ENCODE assay signal across 11 mouse cellular contexts in genomic region chr2:178128594-178128993, GRCm38 (mm10). TPM values are rescaled to one million over a fixed set of nuclear protein-coding genes. Genes with fewer than 3 reads are reported as not detected.
DNase-seq lines count a peak whose midpoint lies in the region; ATAC-seq and TF ChIP-seq lines count a peak whose summit lies in the region.
"Had no signal": no experiment of that assay in that cellular context is flagged by ENCODE, and none has a peak within 500 bp of the region (broad histone marks: within the 10 kb centered on the region; RNA-seq: fewer than 3 reads in every experiment).

No protein-coding gene starts in this region.

- no peak overlapping the region for H3K9ac ChIP-seq in heart, postnatal 0 days (replicated peaks; ENCODE audit: low read depth, low read length)
- H3K9ac ChIP-seq in lung, embryonic 15.5 days, result no peak overlapping the region
- no peak overlapping the region for H3K9ac ChIP-seq in limb, embryonic 11.5 days (ENCODE audit: low read length)
- H3K9ac ChIP-seq: heart, embryonic 15.5 days had no signal

- intact Hi-C loops in heart, postnatal 25 days (cut with DNase I), result no loop called here

- H3K4me1 ChIP-seq in heart, postnatal 0 days (ENCODE audit: control insufficient read depth, insufficient read depth), result peaks cover 7% of the 10 kb centered on the region; the same call in 1 of the 2 replicates
- H3K4me1 ChIP-seq in lung, embryonic 15.5 days, result no peaks in the 10 kb centered on the region
- no peaks in the 10 kb centered on the region for H3K4me1 ChIP-seq in limb, embryonic 11.5 days (ENCODE audit: control insufficient read depth, insufficient read depth, low read length)

- H3K4me2 ChIP-seq in heart, postnatal 0 days (ENCODE audit: low read depth, low read length), result no peak overlapping the region
- H3K4me2 ChIP-seq in lung, embryonic 15.5 days, result no peak overlapping the region
- H3K4me2 ChIP-seq in limb, embryonic 11.5 days (ENCODE audit: low read depth, severe bottlenecking), result no peak overlapping the region
- H3K4me2 ChIP-seq: heart, embryonic 15.5 days had no signal

- no peak overlapping the region for H3K27ac ChIP-seq in heart, postnatal 0 days (ENCODE audit: low read depth)
- H3K27ac ChIP-seq in lung, embryonic 15.5 days, result peak overlapping the region; percentile 34; the same call in 1 of the 2 replicates
- H3K27ac ChIP-seq in limb, embryonic 11.5 days (replicated peaks; ENCODE audit: low read depth, low read length), result no peak overlapping the region
- H3K27ac ChIP-seq: heart, embryonic 15.5 days had no signal

- TF ChIP-seq EP300 in heart, postnatal 0 days (IDR thresholded peaks at IDR 0.05; ENCODE audit: low read depth), result no peak

- no peak overlapping the region for H3K4me3 ChIP-seq in heart, postnatal 0 days (ENCODE audit: low read depth, low read length)
- no peak overlapping the region for H3K4me3 ChIP-seq in lung, embryonic 15.5 days
- H3K4me3 ChIP-seq in limb, embryonic 11.5 days (ENCODE audit: low read depth, low read length), result no peak overlapping the region
- H3K4me3 ChIP-seq: heart, embryonic 15.5 days had no signal

- no peaks in the 10 kb centered on the region for H3K27me3 ChIP-seq in heart, postnatal 0 days (ENCODE audit: control insufficient read depth, insufficient read depth, low read length)
- H3K27me3 ChIP-seq in lung, embryonic 15.5 days, result no peaks in the 10 kb centered on the region
- H3K27me3 ChIP-seq in limb, embryonic 11.5 days (ENCODE audit: control insufficient read depth, insufficient read depth, low read length), result no peaks in the 10 kb centered on the region
- H3K27me3 ChIP-seq: heart, embryonic 15.5 days had no signal

- 0 out of 2 replicates have a peak, but pooled peaks have one; percentile 2 for TF ChIP-seq CTCF in heart, postnatal 0 days (IDR thresholded peaks at IDR 0.05; ENCODE audit: low read depth)

- ATAC-seq in heart, postnatal 0 days (ENCODE audit: insufficient read depth, low read depth), result no peak
- no peak for ATAC-seq in lung, embryonic 15.5 days (ENCODE audit: borderline replicate concordance, extremely low read depth, low FRiP score, low TSS enrichment)
- peak; percentile 51; the same call in 1 of the 2 replicates for ATAC-seq in limb, embryonic 11.5 days (ENCODE audit: insufficient number of reproducible peaks, low FRiP score, low TSS enrichment, low read depth)
- no peak for ATAC-seq in megakaryocyte progenitor cell, adult 5-6 weeks (replicated peaks; ENCODE audit: poor library complexity)

- no peak for DNase-seq in heart, postnatal 0 days (ENCODE audit: low spot score)
- DNase-seq in heart, postnatal 25 days (ENCODE audit: low spot score), result no peak
- no peak for DNase-seq in lung, adult 18-20 months
- peak; percentile 30 for DNase-seq in cerebellum, adult 8-10 months
- DNase-seq in limb, embryonic 11.5 days (ENCODE audit: low spot score), result peak; percentile 18
- DNase-seq: adrenal gland, postnatal 36 days; kidney, adult 18-20 months; thymus, postnatal 36 days had no signal

- H3K9me3 ChIP-seq in heart, postnatal 0 days (replicated peaks; ENCODE audit: control insufficient read depth, low read length), result no peaks in the 10 kb centered on the region
- H3K9me3 ChIP-seq in lung, embryonic 15.5 days, result no peaks in the 10 kb centered on the region
- H3K9me3 ChIP-seq in limb, embryonic 11.5 days (ENCODE audit: control insufficient read depth, low read length), result no peaks in the 10 kb centered on the region
- H3K9me3 ChIP-seq: heart, embryonic 15.5 days had no signal

- WGBS in heart, postnatal 0 days, result 76% methylated on average over 5 of the region's 5 CpGs
- 59% methylated on average over 5 of the region's 5 CpGs for WGBS in lung, embryonic 15.5 days
- WGBS in limb, embryonic 11.5 days, result 73% methylated on average over 5 of the region's 5 CpGs

- no peaks in the 10 kb centered on the region for H3K36me3 ChIP-seq in heart, postnatal 0 days (replicated peaks; ENCODE audit: control insufficient read depth, insufficient read depth, low read length)
- no peaks in the 10 kb centered on the region for H3K36me3 ChIP-seq in lung, embryonic 15.5 days
- no peaks in the 10 kb centered on the region for H3K36me3 ChIP-seq in limb, embryonic 11.5 days (ENCODE audit: control insufficient read depth, insufficient read depth, low read length)
- H3K36me3 ChIP-seq: heart, embryonic 15.5 days had no signal

RNA-seq across cellular contexts. Expression of gene Phactr3, which starts 9.8 kb away (rescaled TPM):
- total RNA-seq in heart, postnatal 0 days (2014; rRNA removed; ENCODE audit: low replicate concordance), result 4.0 TPM in 1 of 2 replicates, not detected in the other
- polyA plus RNA-seq in heart, postnatal 0 days (2015; fragmentation: Nextera tagmentation; extraction: Ambion mirVana), result 3.4 and 3.6 TPM in 2 replicates
- 1 to 10 TPM; 1.4 to 1.5 TPM for total RNA-seq in heart, postnatal 25 days (2021)
- 0.62 and 0.93 TPM in 2 replicates for polyA plus RNA-seq in lung, embryonic 15.5 days (2015; fragmentation: Nextera tagmentation; extraction: Ambion mirVana)
- polyA plus RNA-seq in limb, embryonic 11.5 days (2014; fragmentation: Nextera tagmentation; extraction: Ambion mirVana), result 4.2 and 4.3 TPM in 2 replicates
- 0.05 TPM in 1 of 2 replicates, not detected in the other for total RNA-seq in megakaryocyte progenitor cell, adult 5-6 weeks (2015)
- total RNA-seq in megakaryocyte progenitor cell, adult 5-6 weeks (2017), result not detected in 2 replicates

RNA-seq across cellular contexts. Expression of gene Zfp931, which starts 50.3 kb away (rescaled TPM):
- total RNA-seq in heart, postnatal 0 days (2014; rRNA removed; ENCODE audit: low replicate concordance), result 4.6 and 9.7 TPM in 2 replicates
- polyA plus RNA-seq in heart, postnatal 0 days (2015; fragmentation: Nextera tagmentation; extraction: Ambion mirVana), result 7.7 and 8.8 TPM in 2 replicates
- 10 to 100 TPM; 12.2 to 15.3 TPM for total RNA-seq in heart, postnatal 25 days (2021)
- 18.6 and 20.3 TPM in 2 replicates for polyA plus RNA-seq in lung, embryonic 15.5 days (2015; fragmentation: Nextera tagmentation; extraction: Ambion mirVana)
- 12.9 and 15.7 TPM in 2 replicates for polyA plus RNA-seq in limb, embryonic 11.5 days (2014; fragmentation: Nextera tagmentation; extraction: Ambion mirVana)
- 14.6 and 15.5 TPM in 2 replicates for total RNA-seq in megakaryocyte progenitor cell, adult 5-6 weeks (2015)
- total RNA-seq in megakaryocyte progenitor cell, adult 5-6 weeks (2017), result 14.3 and 16.4 TPM in 2 replicates

Comparison
In these comparisons a context has a peak if more than half of its experiments do, and no peak if none do; other contexts are left out.
1. DNase-seq: peak in cerebellum, adult 8-10 months (single experiment) and limb, embryonic 11.5 days (single experiment); none in heart, postnatal 0 days (single experiment), heart, postnatal 25 days (single experiment) and lung, adult 18-20 months (0 of 2).